ENCODE assay signal across 17 mouse cellular contexts in the genomic region with DNA sequence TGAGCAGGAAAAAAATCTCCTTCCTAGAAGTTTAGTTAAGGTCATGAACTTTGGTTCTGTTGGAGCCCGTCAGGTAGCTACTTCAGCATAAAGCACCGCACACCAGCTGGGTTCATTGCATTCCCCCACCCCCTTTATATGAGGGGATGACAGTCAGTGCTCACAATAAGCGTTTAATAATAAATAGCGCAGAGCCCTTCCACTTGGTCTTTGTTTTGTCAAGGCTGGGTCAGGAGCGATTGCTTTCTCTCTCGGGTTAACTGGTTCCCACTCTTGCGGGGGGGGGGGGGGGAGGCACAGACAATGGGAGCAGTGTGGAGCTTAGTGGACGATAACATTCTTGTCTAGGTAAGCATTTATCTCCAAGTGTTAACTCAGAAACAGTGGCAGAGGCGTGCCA. TPM values are rescaled to one million over a fixed set of nuclear protein-coding genes. Genes with fewer than 3 reads are reported as not detected.
DNase-seq lines count a peak whose midpoint lies in the region; ATAC-seq and TF ChIP-seq lines count a peak whose summit lies in the region.
"Had no signal": no experiment of that assay in that cellular context is flagged by ENCODE, and none has a peak within 500 bp of the region (broad histone marks: within the 10 kb centered on the region; RNA-seq: fewer than 3 reads in every experiment).

No protein-coding gene starts in this region.

- H3K4me2 ChIP-seq in forebrain, embryonic 11.5 days (ENCODE audit: low read depth, low read length, severe bottlenecking), result 0 out of 2 replicates have a peak overlapping the region, but pooled peaks have one; percentile 6
- no peak overlapping the region for H3K4me2 ChIP-seq in forebrain, embryonic 14.5 days (ENCODE audit: low read length)
- peak overlapping the region; percentile 16; the same call in 1 of the 2 replicates for H3K4me2 ChIP-seq in kidney, postnatal 0 days (ENCODE audit: low read length)
- peak overlapping the region; percentile 26; the same call in 1 of the 2 replicates for H3K4me2 ChIP-seq in hindbrain, embryonic 14.5 days (replicated peaks)
- H3K4me2 ChIP-seq: heart, embryonic 12.5 days; limb, embryonic 13.5 days had no signal

- no peak for DNase-seq in forebrain, embryonic 11.5 days (ENCODE audit: low spot score)
- no peak for DNase-seq in forebrain, embryonic 14.5 days (ENCODE audit: low spot score)
- DNase-seq in kidney, postnatal 0 days (ENCODE audit: low spot score), result no peak
- DNase-seq in kidney, postnatal 25 days, result no peak
- DNase-seq in hindbrain, embryonic 14.5 days (ENCODE audit: low spot score), result no peak
- peak; percentile 53 for DNase-seq in retina, embryonic 14.5 days (ENCODE audit: low spot score)
- no peak for DNase-seq in c-Kit-positive CD71-positive TER-119-positive erythroid progenitor cells, embryonic 14.5 days (ENCODE audit: low spot score)
- DNase-seq: adrenal gland, postnatal 10 days; cerebellum, adult 18-20 months; kidney, postnatal 10 days; layer of hippocampus, adult 9-11 months; right cerebral cortex, postnatal 4 days; thymus, postnatal 36 days had no signal

- H3K4me3 ChIP-seq in forebrain, embryonic 11.5 days (ENCODE audit: low read depth, low read length), result no peak overlapping the region
- no peak overlapping the region for H3K4me3 ChIP-seq in forebrain, embryonic 14.5 days (ENCODE audit: low read depth, low read length)
- no peak overlapping the region for H3K4me3 ChIP-seq in kidney, postnatal 0 days (replicated peaks; ENCODE audit: low read depth, low read length)
- H3K4me3 ChIP-seq in hindbrain, embryonic 14.5 days (replicated peaks; ENCODE audit: low read length), result no peak overlapping the region
- H3K4me3 ChIP-seq: heart, embryonic 12.5 days; limb, embryonic 13.5 days; myocyte had no signal

- H3K9ac ChIP-seq in forebrain, embryonic 11.5 days (ENCODE audit: low read length), result no peak overlapping the region
- H3K9ac ChIP-seq in forebrain, embryonic 14.5 days (ENCODE audit: low read length), result no peak overlapping the region
- H3K9ac ChIP-seq in kidney, postnatal 0 days (ENCODE audit: low read depth, low read length), result no peak overlapping the region
- no peak overlapping the region for H3K9ac ChIP-seq in hindbrain, embryonic 14.5 days
- H3K9ac ChIP-seq: heart, embryonic 12.5 days; limb, embryonic 13.5 days; liver, embryonic 14.5 days had no signal

- H3K36me3 ChIP-seq in forebrain, embryonic 11.5 days (ENCODE audit: control insufficient read depth, insufficient read depth, low read length), result no peaks in the 10 kb centered on the region; the same call in 1 of the 2 replicates
- no peaks in the 10 kb centered on the region for H3K36me3 ChIP-seq in forebrain, embryonic 14.5 days (ENCODE audit: control insufficient read depth, insufficient read depth, low read length)
- H3K36me3 ChIP-seq in kidney, postnatal 0 days (ENCODE audit: insufficient read depth, low read length), result no peaks in the 10 kb centered on the region
- H3K36me3 ChIP-seq in hindbrain, embryonic 14.5 days (replicated peaks; ENCODE audit: control insufficient read depth, insufficient read depth), result no peaks in the 10 kb centered on the region
- H3K36me3 ChIP-seq: heart, embryonic 12.5 days; limb, embryonic 13.5 days had no signal

- no peaks in the 10 kb centered on the region for H3K27me3 ChIP-seq in forebrain, embryonic 11.5 days (ENCODE audit: control insufficient read depth, insufficient read depth, low read length)
- H3K27me3 ChIP-seq in forebrain, embryonic 14.5 days (replicated peaks; ENCODE audit: control insufficient read depth, insufficient read depth, low read length), result no peaks in the 10 kb centered on the region
- no peaks in the 10 kb centered on the region for H3K27me3 ChIP-seq in kidney, postnatal 0 days (ENCODE audit: insufficient read depth, low read length)
- no peaks in the 10 kb centered on the region for H3K27me3 ChIP-seq in hindbrain, embryonic 14.5 days (ENCODE audit: control insufficient read depth, insufficient read depth, low read length)

- WGBS in forebrain, embryonic 11.5 days, result 9% methylated on average over 9 of the region's 9 CpGs
- WGBS in forebrain, embryonic 14.5 days, result 8% methylated on average over 8 of the region's 9 CpGs
- WGBS in kidney, postnatal 0 days, result 19% methylated on average over 9 of the region's 9 CpGs
- 6% methylated on average over 9 of the region's 9 CpGs for WGBS in hindbrain, embryonic 14.5 days

- TF ChIP-seq CTCF in kidney, postnatal 0 days (IDR thresholded peaks at IDR 0.05; ENCODE audit: low read depth), result no peak

- no peak for ATAC-seq in forebrain, embryonic 11.5 days (replicated peaks; ENCODE audit: low FRiP score)
- no peak for ATAC-seq in forebrain, embryonic 14.5 days
- no peak for ATAC-seq in kidney, postnatal 0 days (replicated peaks; ENCODE audit: low FRiP score, low read depth)
- ATAC-seq in hindbrain, embryonic 14.5 days (ENCODE audit: low FRiP score), result no peak

- no peak overlapping the region for H3K27ac ChIP-seq in forebrain, embryonic 11.5 days (ENCODE audit: low read depth, low read length)
- no peak overlapping the region for H3K27ac ChIP-seq in forebrain, embryonic 14.5 days (ENCODE audit: low read depth, low read length)
- no peak overlapping the region for H3K27ac ChIP-seq in kidney, postnatal 0 days
- no peak overlapping the region for H3K27ac ChIP-seq in hindbrain, embryonic 14.5 days
- H3K27ac ChIP-seq: limb, embryonic 13.5 days; liver, embryonic 14.5 days had no signal

- H3K9me3 ChIP-seq in forebrain, embryonic 11.5 days (ENCODE audit: control insufficient read depth, low read length), result no peaks in the 10 kb centered on the region
- H3K9me3 ChIP-seq in forebrain, embryonic 14.5 days (replicated peaks; ENCODE audit: control insufficient read depth, low read length), result no peaks in the 10 kb centered on the region
- no peaks in the 10 kb centered on the region for H3K9me3 ChIP-seq in kidney, postnatal 0 days (replicated peaks; ENCODE audit: low read length)
- no peaks in the 10 kb centered on the region for H3K9me3 ChIP-seq in hindbrain, embryonic 14.5 days (ENCODE audit: control insufficient read depth, low read length)
- H3K9me3 ChIP-seq: heart, embryonic 12.5 days; limb, embryonic 13.5 days had no signal

- H3K4me1 ChIP-seq in forebrain, embryonic 11.5 days (replicated peaks; ENCODE audit: control insufficient read depth, insufficient read depth, low read length), result peaks cover 15% of the 10 kb centered on the region
- peaks cover 12% of the 10 kb centered on the region for H3K4me1 ChIP-seq in forebrain, embryonic 14.5 days (ENCODE audit: control insufficient read depth, insufficient read depth, low read length)
- H3K4me1 ChIP-seq in kidney, postnatal 0 days (replicated peaks; ENCODE audit: insufficient read depth, low read length), result peaks cover 14% of the 10 kb centered on the region; the same call in 1 of the 2 replicates
- peaks cover 25% of the 10 kb centered on the region for H3K4me1 ChIP-seq in hindbrain, embryonic 14.5 days (replicated peaks; ENCODE audit: control insufficient read depth, insufficient read depth, low read length)

RNA-seq across cellular contexts. Expression of gene Lama1, which starts 4.7 kb away (rescaled TPM):
- polyA plus RNA-seq in forebrain, embryonic 11.5 days (2014; fragmentation: Nextera tagmentation; extraction: Ambion mirVana), result 28.5 and 31.5 TPM in 2 replicates
- polyA plus RNA-seq in forebrain, embryonic 14.5 days (2014; fragmentation: Nextera tagmentation; extraction: Ambion mirVana), result 5.4 and 6.6 TPM in 2 replicates
- 20.1 and 24.9 TPM in 2 replicates for polyA plus RNA-seq in kidney, postnatal 0 days (2015; fragmentation: Nextera tagmentation; extraction: Ambion mirVana)
- 10.5 and 15.4 TPM in 2 replicates for polyA plus RNA-seq in hindbrain, embryonic 14.5 days (2014; fragmentation: Nextera tagmentation; extraction: Ambion mirVana)
